Mouse (Mus musculus) adrenal gland (tissue): ENCODE data around the gene Hemk1.

Experiments
- intact Hi-C: fragments of 180-260 bp; cut with DNase I; formaldehyde crosslinking; loops from one replicate; pipeline ENCODE4 v1.15.1; 2025

The Hemk1 gene

DNA sequence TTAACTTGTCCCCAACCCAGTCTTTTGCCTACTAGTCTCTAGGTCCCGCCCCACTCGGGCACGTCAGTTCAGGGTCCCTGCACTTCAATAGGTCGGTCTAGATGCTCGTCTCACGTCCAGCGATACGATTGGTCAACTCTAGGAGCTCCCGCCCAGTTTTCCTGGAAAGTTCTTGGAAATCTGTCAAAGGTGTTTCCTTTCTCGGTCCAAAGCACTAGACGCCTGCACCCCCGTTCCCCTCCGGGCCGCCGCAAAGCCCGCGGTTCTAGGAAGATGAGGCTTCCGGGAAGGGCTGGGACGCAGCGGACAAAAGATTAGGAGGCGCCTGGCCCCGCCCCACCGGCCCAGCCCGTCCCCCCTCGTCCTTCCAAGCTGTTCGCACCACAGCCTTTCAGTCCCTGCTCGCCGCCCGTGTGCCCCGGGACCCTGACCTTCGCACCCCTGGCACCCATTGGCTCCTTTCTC lies 41.6 kb downstream of the Hemk1 start:
- intact Hi-C loops = no loop called here

DNA sequence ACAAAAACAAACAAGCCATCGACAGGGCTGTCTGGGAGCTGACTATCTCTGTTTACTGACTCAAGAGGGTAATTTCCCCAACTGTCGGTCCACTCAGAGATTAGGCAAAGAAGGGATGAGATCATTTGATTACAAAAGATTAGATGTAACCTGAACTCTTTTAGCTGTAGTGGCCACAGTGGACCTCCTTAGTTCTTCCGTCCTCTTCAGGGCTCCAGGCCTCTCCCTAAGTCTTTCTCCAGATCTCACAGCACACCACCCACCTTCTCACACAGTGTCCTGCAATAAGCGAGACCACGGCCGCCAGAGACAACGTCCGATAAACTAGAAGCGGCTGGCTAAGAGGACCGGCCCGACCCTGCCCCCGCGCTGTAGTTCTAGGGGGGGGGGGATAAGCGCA lies 42.1 kb downstream of the Hemk1 start:
- intact Hi-C loops = no loop called here

DNA sequence AAGGTAGTCTGAATTCAATTTTAAA lies 42.3 kb downstream of the Hemk1 start, which contains the start of gene Cish:
Gene Cish (plus strand): TSS at position 11 of the 25 bp plus-strand sequence.
- intact Hi-C loops = no loop called here

DNA sequence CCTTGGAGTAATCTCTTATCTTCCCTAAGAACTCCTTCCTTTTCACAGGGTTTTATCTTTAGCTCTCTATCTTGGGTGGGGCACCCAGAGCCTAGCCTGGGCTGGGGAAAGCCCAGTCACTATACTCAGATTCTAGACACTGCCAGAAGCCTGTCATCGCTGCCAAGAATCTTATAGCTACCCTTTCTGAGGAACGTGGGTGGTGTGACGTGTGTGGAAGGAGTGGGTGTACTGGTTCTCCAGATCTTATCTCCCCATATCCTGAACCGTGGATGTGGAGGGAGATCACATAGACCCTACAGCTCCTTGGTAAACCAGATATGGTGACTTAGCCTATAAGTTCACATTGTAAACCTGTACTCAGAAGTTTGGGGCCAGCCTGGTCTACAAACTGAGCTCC lies 42.5 kb downstream of the Hemk1 start:
- intact Hi-C loops = no loop called here

DNA sequence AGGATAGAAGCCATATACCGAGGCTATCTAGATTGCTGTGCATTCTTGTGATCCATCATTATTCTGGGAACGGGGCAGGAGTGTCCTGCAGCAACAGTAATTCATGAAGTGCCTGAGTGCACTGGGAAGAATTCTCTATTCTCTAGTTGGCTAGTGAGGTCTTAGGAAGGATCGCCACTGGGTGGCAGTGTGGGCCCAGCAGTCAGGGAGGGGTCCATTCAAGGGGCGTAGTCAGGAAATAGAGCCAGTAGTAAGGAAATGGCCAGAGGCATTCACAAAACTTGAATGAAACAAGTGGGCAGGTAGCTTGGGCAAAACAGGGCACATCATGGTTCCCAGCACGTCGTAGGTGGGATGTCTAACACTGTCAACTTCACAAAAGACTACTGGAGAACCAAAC lies 43.9 kb downstream of the Hemk1 start:
- intact Hi-C loops = loop anchor here (1.0 to 5.0 kb wide), 4 partner anchors 42 to 622 kb away; partner anchors contain the start of gene Tex264

DNA sequence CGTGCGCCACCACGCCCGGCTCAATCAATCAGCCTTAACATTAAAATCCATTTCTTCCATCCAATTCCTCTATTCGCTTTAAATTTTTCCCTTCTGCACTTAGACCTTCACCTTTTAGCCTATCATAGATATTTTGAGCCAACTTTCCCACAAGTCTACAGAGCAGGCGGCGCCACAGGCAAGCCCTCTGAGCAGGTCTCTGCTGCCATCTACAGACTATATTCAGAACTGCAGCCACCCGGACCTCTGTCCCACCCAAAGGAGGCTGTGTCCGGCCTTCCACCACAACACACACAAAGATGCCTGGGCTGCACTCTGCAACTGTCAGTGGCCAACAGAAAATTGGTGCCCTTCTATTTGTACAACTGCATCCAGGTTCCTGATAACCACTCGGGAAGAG lies 47.3 kb downstream of the Hemk1 start:
- intact Hi-C loops = loop anchor here (1.0 to 5.0 kb wide), 6 partner anchors 45 to 619 kb away; partner anchors contain the start of gene Tex264

DNA sequence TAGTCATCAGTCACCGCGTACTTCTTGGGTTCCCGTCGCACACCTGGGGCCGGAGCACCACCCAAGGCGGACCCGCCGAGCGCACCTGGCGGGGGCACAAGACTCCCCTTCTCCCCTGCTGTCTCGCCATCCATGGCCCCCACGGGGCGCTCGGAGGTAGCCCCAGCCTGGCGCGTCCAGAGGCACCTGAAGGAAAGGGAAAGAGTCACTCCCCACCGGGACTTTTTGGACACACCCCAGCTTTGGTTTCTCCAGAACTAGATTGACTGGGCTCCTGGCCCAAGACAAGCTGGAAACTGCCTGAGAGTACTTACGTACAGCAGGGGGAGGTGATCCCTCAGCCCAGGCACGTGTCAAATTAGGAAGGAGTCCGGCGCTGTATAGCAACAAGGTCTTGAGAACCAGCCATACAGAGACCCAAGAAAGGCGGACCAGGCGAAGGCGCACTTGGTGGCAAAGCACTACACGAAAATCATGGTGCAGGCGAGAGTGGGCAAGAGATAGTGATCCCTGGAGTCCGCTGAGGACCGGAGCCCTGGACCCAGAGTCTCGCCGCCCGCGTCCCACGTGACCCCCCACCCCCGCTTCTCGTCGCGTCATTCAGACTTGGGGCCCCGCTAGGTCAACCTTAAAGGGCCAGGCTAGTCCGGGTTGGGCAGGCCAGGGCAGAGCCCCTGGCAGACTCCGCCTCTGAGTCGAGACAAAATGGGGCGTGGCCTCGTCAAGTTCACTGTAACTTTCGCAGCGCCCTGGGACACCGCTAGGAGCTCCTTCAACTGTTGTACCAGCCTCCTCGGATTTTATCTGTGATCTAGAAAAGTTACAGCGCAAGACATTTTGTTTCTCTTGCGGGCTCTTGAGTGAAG lies 48.7 kb downstream of the Hemk1 start, which contains the start of gene Mapkapk3:
Gene Mapkapk3 (minus strand): TSS at position 667 of the 866 bp plus-strand sequence.
- intact Hi-C loops = loop anchor here (2.0 to 5.0 kb wide), 5 partner anchors 68 to 617 kb away; partner anchors contain the start of gene Tex264

DNA sequence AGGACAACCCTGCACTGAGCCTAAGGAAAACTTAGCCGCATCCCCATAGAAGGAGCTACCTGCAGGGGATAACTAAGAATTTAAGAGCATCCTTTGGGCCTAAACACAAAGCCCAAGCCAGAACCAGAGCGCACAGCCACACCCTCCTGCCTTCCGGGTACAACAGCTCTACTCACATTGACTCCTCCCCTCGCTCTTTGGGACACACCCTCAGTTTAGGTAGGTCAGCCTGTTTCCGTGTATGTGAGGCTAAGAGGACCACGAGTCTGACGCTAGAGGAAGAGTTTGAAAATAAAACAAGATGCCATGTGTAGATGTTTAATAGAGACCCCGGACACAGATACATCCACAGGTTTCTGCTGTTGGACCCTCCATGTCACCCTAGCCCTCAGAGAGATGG lies 49.4 kb downstream of the Hemk1 start:
- intact Hi-C loops = no loop called here

DNA sequence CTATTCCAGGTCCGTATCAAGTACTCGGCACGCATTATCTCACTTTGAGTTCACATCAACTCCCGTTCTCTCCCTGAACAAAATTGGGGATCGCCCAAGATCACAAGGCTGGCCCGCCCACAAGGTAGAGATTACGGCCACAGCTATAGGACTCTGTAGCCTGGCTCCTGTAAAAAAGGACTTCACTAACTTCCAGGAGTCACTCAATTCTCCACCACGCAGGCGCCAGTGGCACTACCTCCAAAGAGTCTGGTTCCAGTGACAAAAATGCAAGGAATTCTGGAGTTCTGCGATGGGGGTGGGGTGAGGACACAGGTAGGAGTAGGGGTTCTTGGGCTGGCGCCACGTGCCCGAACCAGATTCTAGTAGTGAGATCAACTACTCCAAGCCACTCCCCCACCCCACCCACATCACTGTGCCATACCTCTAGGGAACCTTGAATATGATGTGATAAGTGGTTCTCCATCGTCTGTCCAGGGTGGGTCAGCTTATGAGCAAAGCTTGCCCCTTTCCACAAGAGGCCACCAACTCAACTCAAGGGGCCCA lies 50.0 kb downstream of the Hemk1 start:
- intact Hi-C loops = no loop called here

DNA sequence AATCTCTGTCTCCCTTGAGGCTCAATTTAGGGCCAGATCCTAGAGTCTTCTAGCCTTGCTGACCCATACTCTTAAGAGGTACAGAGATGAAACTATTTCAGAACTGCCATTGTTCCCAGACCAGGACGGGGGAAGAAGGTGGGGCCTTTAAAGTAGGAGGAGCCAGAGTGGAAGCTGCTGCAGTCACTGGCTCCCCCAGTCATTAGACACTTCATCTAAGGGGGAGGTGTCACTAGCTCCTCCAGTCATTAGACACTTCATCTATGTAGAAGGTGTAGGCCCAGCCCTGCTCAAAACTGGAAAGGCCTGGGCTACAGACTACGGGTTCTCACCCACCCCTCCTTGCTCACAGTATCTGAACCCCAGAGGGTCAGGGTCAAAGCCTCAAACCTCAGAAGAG lies 50.9 kb downstream of the Hemk1 start:
- intact Hi-C loops = no loop called here

DNA sequence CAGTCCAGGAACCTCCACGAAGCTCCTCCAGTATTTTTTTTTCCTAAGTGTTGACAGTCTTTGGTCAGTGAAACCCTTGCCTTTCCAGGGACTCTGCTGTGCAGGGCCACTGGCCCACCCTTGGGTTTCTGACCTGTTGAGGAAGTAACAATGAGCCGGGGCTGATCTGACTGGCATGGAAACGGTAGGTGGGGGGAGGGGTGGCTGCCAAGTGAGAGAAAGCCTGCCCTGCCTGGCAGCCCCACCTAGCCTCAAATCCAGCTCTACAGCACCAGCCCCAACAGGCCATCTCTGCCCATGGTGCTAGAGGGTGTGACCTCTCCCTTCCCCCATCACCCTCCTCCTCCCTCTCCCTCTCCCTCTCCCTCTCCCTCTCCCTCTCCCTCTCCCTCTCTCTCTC lies 53.1 kb downstream of the Hemk1 start:
- intact Hi-C loops = no loop called here

DNA sequence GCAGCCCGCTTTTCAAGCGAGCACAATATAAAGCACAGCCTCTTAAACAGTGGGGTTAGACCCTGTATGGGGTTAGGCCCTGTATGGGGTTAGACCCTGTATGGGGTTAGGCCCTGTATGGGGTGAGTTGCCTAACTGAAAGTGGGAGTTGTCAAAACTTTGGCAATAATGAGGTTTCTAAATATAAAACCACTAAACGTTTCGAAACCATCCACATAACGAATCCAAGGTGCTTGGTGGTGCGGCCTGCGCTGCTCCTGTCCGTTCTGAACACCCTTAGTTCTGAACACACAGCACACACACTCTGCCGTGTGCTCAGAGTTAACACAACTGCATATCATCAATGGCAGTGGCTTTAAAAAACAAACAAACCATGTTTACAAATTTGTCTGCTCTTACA lies 55.2 kb downstream of the Hemk1 start:
- intact Hi-C loops = no loop called here

DNA sequence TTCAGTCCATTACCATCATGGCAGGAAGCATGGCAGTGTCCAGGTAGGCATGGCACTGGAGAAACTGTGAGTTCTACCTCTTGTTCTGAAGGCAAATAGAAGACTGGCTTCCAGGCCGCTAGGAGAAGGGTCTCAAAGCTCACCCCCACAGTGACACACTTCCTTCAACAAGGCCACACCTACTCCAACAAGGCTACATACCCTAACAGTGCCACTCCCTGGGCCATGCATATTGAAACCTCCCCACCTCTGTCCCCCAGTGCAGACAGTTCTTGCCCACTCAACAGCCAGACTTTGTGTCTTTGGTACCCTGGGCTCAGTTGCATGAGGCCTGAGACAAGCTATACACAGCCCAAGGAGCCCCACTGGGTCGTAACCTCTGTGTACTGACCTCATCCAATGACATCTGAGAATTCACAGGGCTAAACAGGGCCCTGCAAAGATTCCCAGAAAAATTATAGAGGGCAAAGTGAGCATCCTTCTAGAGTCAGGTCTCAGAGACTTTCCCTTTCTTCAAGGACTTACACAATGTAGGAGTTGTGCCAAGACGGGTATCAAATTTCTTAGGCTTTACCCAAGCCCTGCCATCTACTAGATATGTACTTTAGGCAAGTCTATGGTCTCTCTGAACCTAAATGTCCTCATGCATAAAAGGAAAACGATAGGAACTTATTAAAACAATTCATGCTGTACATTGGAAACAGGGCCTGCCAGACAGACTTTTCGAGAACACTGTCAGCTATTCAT lies 56.7 kb downstream of the Hemk1 start:
- intact Hi-C loops = no loop called here

DNA sequence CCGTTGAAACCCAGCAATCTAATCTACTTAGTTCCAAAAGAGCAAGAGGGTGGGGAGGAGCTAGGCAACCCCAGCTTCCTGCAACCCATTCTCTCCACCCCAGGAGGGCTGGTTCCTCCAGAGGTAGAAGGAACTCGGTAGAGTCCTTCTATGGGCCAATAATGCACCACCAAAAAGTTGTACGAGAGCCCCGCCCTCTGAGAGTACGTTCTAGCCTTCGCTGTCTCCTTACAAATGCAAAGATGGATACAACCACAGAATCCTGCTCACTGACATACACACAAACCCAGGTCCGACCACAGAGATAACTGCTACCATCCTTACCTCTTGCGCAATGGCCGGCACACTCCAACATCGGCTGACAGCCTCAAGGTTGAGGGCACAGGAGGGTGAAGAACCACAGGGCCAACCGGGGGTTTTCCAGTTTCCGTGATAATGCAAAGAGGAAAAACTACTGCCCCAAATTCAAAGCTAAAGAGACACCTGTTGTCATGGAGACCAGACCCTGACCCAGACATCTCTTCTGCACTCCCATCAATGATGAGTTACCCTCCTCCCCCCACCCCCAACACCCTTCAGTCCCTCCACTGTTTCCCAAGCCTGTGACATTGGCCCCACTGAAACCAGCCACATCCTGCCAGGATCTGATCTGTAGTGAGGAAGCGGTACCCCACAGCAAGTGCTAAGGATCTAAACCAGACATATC lies 57.7 kb downstream of the Hemk1 start:
- intact Hi-C loops = no loop called here

DNA sequence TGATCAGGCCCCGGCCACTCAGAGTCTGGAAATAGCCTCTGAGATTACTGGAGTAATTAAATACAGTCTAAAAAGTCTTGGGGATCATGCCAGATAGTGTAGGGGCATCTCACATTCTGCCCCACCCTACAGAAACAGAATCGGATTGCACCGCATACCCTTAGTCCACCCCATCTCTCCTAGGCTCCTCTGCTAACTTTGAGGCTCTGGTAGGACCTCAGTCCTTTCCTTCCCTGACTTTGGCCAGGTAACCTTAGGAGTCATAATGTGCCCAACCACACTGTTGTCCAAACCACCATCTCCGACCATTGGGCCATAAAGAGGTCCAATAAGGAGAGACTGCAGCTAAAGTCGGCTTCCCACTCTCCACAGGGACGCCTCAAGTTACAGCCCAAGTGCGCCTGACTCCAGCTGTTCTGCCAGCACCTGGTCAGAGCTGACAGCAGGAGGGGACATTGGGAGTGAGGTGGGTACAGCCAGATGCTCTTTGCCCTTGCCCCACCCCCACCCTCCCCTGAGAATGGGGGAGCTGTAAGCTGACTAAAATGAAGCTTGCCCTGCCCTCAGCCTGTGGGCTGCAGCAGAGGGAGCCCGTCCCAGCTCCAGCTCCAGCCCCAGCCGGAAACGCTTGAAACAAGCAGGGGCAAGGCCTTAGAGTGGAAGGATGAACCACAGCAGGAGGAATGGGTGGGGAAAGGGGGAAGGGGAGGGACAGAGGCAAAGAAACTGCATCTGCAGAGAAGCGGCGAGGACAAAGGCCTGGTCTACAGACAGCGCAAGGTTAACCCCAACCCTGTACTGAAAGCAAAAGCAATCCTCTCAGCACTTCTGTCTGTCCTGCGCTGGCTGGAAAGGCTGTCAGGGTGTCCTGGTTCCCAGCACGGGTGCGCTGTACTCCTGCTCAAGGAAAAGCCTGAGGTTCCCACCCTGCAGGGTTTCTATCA lies 58.5 kb downstream of the Hemk1 start:
- intact Hi-C loops = no loop called here

DNA sequence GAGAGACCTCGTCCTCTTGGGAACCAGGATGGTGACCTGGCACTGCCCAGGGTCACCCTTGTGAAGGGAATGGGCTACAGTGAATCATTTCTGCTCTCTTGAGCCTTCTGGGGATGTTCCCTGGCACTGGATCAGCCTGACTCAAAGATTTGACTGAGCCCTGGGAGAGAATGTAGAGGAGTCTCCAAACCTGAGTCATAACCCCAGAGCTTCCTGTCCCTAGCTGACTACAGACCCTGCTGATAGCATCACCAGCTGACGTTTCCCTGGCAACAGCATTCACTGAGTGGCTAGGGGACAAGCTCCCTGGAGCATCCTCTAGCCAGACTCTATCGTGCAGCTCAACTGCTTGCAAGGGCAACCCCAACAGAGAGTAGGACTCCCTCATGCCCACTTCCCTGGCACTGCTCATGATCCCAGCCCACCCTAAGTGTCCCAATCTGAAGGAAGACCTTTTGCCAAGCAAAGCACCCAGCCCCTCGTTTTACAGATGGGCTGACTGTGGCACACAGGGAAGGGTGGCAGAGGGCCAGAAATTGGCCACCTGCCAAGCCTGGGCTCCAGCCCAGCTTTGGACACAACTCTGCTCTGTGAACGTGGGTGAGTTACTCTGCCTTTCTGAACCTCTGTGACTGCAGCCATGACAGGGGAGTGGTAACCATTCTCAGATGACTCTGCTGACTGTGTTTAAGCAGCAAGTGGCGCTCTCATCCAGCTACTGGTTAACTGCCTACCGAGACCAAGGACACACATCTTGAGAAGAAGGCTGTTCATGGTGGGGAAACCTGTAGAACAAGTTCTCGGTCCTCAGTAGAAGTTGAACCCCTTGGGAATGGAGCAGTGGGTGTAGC lies 59.4 kb downstream of the Hemk1 start:
- intact Hi-C loops = no loop called here

DNA sequence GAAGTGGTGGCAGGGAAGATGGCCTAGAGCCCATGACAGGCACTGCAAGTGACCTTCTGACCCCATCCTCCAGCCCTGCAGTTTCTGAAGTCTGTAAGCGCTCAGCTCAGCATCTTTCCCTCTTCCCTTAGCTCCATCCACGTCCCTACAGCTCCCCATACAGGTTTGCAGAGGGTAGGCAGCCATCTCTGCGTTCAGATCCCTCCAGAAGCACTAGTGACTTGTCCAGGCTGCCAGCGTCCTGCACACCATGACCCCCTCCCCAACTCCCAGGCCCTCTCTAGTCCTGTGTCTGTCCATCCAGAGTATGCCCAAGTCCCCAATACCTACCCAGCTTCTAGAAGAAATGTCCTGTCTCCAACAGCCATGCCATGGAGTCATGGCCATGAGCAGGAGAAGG lies 60.0 kb downstream of the Hemk1 start:
- intact Hi-C loops = no loop called here

DNA sequence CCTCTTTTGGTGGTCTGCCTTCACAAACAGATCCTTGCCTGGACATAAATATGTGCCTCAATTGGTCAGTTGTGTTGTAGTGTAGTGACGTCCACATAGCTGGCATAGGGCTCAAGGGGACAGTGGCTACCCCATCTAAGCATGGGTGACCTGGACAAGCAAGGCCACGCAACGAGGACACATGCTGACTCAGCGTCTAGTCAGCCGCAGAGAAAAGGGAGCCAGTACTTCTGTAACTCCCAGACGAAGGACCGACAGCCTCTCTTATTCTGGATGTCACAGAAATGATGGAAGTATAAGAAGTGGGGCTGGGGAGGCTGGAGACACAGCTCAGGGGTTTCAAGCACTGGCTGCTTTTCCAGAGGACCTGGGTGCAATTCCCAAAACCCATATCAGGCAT lies 60.5 kb downstream of the Hemk1 start:
- intact Hi-C loops = no loop called here
